Mouse (Mus musculus) lung, adult 2 months (tissue): ENCODE data around the gene Uvrag.

Source experiments
- CTCF ChIP-seq: fragments of 200-500 bp; IDR thresholded peaks from 2 replicates; pipeline ENCODE4 v1.5.1; 2011; ENCODE audit warnings: mild to moderate bottlenecking, low read length, control low read depth; ENCODE audit not compliant: insufficient read depth
- POLR2A ChIP-seq: fragments of 200-500 bp; IDR thresholded peaks from 2 replicates; pipeline ENCODE4 v1.6.1; 2011; ENCODE audit warnings: low read depth, mild to moderate bottlenecking, control low read depth, low read length, borderline replicate concordance; ENCODE audit errors: extremely low read depth

- no peak for TF ChIP-seq CTCF
- TF ChIP-seq POLR2A, result no peak
Measured at GRCm38 (mm10) chr7:99043322-99043721, 97.6 kb downstream of the Uvrag start.
